Mouse (Mus musculus) gastrocnemius, postnatal 10 days (tissue): ENCODE data around the gene Lypla2. TPM values are rescaled to one million over a fixed set of nuclear protein-coding genes. Genes with fewer than 3 reads are reported as not detected.
"Not testable (repeated sequence)": the region's sequence is repeated elsewhere in the genome, so short reads cannot be mapped to it uniquely, and the experiment has no call there.

Source experiments
- DNase-seq: peaks from one replicate; pipeline ENCODE4 v3.0.0; 2021; ENCODE audit warnings: mixed read lengths
- total RNA-seq, 2 experiments: library from RNA; stranded (reverse); gene quantifications; 2 replicates each; pipeline ENCODE4 v1.2.3; 2021

Lypla2 gene
- total RNA-seq, 2 experiments from 2014 or later: 31.4 to 35.0 TPM

GRCm38 (mm10) chr4:135949475-135949874, 23.0 kb downstream of the Lypla2 start:
- no peak for DNase-seq

- DNase-seq: no peak
Observed at GRCm38 (mm10) chr4:135948142-135948541, 24.3 kb downstream of the Lypla2 start.

DNA sequence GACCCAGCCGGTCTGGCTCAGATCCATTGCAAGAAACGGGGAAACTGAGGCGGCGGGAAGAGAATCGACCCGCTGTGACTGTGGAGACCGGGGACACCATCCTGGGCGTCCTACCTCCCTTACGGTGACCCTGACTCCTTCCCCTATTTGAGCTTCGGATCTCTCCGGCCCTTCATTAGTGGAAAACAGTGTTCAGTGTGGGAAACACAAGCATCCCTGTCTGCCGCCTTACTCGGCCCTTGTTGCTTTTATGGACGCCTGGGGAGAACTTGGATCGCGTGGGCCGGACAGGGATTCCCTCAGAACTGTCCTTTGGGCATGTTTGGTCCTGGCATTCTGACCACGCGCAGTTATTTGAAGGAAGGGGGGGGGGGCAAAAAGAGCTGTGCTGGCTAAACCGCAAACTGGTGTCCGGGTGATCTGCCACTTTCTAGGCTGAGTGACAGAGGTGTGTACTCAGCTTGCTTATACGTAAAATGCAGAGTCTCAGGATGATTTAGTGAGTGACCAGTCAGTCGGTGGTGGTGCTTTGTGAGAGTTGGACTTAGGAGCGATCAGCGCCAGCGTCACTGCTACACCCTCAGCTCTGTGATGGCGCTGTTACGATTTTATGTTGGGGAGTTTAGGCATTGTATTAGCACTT, 25.6 kb downstream of the Lypla2 start:
- peak; percentile 31 for DNase-seq

DNA sequence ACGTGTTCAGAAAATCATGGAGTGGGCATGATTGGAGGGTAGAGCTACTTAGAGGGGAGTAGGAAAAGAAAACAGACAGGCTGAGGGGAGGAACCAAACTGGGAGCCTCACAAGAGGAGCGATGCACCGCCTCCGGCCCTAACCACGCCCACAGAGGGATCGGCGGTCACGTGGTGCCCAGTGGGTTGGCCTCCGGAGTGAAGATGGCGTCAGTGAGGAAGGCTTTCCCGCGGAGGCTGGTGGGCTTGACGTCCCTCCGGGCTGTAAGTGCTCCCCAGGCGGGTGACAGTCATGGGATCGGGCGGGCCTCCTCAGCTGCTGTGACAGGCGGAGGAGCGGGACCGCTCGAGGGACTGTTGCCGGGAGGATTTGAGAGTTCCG, 26.2 kb downstream of the Lypla2 start, which contains the start of gene Hmgcl:
Gene Hmgcl, plus strand, starts transcription at position 171 of the 381 bp plus-strand sequence.
- peak; percentile 96 for DNase-seq

GRCm38 (mm10) chr4:135945706-135946105, 26.7 kb downstream of the Lypla2 start:
- no peak for DNase-seq

GRCm38 (mm10) chr4:135943389-135943788, 29.0 kb downstream of the Lypla2 start:
- DNase-seq: peak; percentile 24

DNA sequence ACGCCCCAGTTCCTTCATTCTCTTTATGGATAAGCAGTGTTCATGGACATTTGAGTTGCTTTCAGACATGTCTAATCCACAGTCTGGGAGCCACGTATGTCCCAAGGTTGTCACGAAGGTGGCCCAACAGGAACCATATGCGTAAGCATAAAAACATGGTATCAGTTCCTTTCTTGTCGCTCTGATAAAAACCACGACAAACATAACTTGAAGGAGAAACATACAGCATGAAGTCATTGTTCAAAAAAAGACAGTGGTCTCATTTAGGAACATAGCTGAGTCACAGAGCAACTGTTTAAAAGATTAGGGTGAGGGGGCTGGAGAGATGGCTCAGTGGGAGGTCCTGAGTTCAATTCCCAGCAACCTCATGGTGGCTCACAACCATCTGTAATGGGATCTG, 30.2 kb downstream of the Lypla2 start:
- DNase-seq: no peak

DNA sequence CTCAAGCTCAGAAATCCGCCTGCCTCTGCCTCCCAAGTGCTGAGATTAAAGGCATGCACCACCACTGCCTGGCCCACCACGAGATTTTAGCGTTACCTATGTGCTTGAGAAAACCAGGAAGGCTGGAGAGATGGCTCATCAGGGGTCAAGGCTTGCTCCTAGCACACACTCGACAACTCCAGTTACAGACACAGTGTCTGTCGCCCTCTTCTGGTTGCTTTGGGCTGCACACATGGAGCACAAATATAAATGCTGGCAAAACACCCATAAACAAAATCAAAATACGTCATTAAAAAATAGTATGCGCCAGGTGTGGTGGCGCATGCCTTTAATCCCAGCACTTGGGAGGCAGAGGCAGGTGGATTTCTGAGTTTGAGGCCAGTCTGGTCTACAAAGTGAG, 31.4 kb downstream of the Lypla2 start:
- not testable (repeated sequence) for DNase-seq

- no peak for DNase-seq
Observed at GRCm38 (mm10) chr4:135938858-135939257, 33.6 kb downstream of the Lypla2 start.

DNA sequence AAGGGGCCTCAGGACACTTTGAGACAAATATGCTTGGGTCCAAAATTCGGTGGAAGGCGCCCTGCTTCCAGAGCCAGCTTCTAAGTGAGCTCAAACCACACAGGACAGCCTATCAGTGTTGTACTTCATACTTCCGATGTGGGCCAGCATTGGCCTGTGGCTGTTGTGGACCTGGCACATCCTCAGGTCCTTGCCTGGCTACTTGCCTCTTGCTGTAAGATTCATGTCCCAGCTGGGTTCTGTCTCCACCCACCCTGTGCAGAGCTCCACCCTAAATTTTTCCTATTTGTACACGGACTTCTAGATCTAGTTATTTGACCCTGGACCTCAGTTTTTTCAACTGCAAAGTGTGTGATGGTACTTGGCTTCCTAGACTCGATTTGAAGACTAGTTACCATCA, 36.9 kb downstream of the Lypla2 start:
- DNase-seq: peak; percentile 41

GRCm38 (mm10) chr4:135934708-135935500, 37.5 kb downstream of the Lypla2 start:
- no peak for DNase-seq

GRCm38 (mm10) chr4:135931832-135932231, 40.6 kb downstream of the Lypla2 start:
- DNase-seq: no peak

DNA sequence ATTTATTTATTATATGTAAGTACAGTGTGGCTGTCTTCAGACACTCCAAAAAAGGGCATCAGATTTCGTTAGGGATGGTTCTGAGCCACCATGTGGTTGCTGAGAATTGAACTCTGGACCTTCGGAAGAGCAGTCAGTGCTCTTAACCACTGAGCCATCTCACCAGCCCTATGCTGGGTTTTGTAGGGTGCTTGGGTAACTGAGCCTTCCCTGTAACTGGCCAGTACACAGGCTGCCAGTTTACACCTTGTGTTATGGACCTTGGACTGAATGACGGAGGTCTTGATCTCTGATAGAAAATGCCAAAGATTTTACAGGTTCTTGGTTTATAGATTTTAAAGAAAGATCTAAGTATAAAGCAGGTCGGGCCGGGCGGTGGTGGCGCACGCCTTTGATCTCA, 42.2 kb downstream of the Lypla2 start:
- no peak for DNase-seq

DNA sequence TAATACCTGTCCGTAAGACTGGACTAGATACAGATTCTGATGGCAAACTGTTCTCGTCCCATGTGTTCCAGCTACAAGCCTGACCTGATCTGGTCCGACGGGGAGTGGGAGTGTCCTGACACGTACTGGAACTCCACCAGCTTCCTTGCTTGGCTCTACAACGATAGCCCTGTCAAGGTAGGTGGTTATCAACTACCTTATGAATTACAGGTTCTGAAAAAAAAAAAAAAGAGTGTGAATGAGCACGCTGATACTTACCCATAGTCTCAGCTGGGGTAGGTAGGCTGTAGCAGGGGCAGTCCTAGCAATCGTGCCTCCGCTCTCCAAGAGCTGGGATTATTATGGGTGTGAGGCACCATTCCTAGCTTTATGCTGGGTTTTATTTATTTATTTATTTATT, 42.6 kb downstream of the Lypla2 start:
- DNase-seq: no peak

DNA sequence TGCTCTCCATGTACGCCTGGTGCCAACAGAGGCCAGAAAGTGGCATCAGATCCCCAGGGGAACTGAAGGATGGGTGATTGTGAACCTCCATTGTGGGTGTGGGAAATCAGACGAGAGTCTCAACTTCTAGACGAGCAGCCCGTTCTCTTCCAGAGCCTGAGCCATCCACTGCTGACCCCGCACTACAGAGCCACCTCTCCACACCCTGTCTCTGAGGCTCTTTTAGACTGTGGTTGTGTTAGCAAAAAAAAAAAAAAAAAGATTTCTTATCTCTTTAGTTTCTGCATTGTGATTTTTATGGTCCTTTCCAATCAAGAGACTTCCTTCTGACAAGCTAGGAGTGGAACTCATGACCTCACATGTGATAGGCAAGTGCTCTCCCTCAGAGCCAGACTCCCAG, 43.0 kb downstream of the Lypla2 start:
- DNase-seq: no peak

GRCm38 (mm10) chr4:135928376-135928775, 44.0 kb downstream of the Lypla2 start:
- DNase-seq: no peak

DNA sequence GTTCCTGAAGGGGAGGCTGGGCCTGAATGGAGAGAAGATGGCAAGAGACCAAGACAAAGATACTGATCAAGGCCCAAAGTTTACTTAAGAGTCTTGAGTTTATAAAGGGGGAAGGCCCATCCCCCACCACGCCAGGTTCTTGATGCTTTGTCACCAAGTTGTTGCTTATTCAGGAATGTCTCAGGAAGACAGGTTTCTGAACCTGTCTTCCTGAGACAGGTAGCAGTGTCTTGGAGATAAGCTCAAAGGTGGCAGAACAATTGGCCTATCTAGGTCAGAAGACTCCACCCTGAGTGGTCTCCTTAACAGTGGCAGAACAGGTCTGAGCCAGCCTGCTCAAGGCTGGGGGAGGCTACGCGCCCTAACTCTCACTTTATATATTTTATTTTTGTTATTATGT, 45.6 kb downstream of the Lypla2 start:
- no peak for DNase-seq

DNA sequence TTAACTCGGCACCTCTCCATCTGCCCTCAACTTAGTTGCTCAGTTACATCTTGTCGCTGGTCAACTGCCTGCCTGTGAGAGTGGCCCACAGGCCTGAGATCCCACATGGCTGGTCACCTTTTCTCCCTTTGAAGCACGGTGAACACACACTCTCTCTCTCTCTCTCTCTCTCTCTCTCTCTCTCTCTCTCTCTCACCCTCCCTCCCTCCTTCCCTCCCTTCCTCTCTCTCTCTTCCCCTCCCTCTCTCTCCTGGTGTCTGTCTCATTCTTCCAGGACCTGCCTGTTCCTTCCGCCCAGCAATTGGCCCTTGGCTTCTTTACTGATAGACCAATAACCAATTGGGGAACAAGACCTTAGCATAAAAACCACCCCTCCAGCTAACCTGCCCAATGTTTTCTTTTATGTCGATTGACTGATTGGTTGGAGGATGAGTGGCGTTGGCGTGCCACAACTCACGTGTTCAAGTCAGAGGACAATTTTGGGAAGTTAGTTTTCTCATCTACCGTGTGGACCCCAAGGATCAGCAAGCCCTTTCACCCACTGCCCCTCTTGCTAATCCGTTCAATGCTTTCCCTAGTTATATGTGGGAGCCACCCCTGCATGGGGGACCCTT, 46.1 kb downstream of the Lypla2 start:
- no peak for DNase-seq

- DNase-seq: no peak
Observed at GRCm38 (mm10) chr4:135925341-135925740, 47.1 kb downstream of the Lypla2 start.

GRCm38 (mm10) chr4:135924418-135924817, 48.0 kb downstream of the Lypla2 start:
- no peak for DNase-seq

DNA sequence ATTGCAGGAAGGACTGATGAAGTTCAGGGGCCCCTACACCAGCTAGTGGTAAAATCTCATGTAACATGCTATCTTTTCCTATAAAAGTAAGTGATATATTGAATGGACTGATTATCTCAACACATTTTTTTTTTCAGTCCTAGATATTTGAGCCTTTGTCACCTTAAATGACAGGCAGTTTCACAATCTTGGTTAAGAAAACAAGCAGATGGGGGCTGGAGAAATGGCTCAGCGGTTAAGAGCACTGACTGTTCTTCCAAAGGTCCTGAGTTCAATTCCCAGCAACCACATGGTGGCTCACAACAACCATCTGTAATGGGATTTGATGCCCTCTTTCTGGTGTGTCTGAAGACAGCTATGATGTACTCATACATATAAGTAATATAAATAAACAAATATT, 50.2 kb downstream of the Lypla2 start:
- DNase-seq: no peak

DNA sequence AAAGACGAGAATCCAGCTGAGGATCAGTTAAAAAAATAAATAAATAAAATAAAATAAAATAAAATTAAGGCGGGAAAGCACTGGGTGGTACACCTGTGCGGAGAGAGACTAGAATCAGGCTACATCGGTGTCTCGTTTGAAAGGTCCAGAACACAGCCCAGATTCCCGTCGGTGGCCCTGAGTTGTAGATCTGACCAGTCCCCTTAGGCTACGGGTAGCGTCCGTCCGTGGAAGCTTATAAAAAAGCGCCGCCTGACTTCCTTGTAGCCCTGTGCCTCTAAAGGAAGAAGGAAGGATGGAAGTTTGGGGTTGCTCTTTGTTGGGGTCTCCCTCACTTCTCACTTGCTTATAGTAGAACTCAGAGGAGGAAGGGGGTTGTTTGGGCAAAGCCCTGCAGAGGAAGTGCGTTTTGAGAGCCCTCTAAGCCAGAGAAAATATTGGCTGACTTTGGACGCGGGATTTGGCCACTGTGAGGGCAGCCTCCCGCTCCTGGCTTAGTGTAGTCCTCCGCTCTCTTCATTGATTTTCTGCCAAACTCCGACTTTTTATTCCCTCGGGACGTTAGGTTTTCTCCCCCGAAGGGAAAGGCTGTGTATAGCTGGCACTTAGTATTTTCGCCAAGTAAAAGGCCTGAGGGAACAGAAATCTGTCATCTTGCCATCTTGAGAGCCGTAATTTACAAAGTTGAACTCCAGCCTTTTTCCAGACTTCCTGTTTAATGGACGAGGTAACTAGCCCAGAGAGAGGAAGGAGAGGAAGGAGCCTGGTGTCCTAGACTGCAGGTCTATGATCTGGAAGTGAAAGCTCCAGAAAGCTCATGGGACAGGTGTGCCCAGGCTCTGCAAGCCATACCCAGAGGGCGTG, 50.9 kb downstream of the Lypla2 start:
- no peak for DNase-seq
